Mouse (Mus musculus): ENCODE data around the gene Ntrk3.

DNA sequence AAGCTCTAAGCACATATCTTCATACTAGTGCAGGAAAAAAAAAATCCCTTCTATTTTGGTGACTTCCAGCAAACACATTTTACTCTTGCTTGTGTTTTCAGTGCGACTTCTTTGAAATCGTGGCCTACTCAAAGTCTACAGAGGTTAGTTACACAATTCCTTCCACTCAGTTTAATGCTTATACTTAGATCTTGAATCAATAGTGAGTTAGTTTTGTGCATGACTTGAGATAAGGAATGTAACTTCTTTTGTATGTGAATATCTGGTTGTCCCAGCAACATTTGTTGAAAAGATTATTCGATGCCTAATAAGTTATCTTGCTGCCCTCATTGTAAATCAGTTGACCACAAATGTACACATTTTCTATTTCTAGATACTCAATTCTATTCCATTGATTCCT, 411.6 kb downstream of the Ntrk3 start:
- TF ChIP-seq CTCF (IDR thresholded peaks at IDR 0.05; ENCODE audit: low read depth), result no peak
- no peak for TF ChIP-seq EP300 (optimal IDR thresholded peaks at IDR 0.05)
